ENCODE assay signal across 34 mouse cellular contexts in genomic region chr16:33297493-33297892, GRCm38 (mm10).
"Had no signal": no experiment of that assay in that cellular context is flagged by ENCODE, and none has a peak within 500 bp of the region (broad histone marks: within the 10 kb centered on the region; RNA-seq: fewer than 3 reads in every experiment).

No protein-coding gene starts in this region.

- DNase-seq: heart, postnatal 10 days; heart, postnatal 14 days; heart, postnatal 36 days; heart, postnatal 4 days; kidney, adult 11 months; kidney, adult 18-20 months; kidney, adult 2 months; kidney, adult 8-10 months; kidney, adult 9 months; kidney, postnatal 10 days; kidney, postnatal 14 days; kidney, postnatal 25 days; kidney, postnatal 36 days; kidney, postnatal 4 days; layer of hippocampus, adult 9-11 months; layer of hippocampus, postnatal 36 days had no signal

- H3K9me3 ChIP-seq: heart, embryonic 12.5 days; heart, embryonic 15.5 days; hindbrain, embryonic 12.5 days; hindbrain, embryonic 13.5 days; hindbrain, embryonic 15.5 days; intestine, embryonic 15.5 days; kidney, embryonic 15.5 days had no signal

- H3K9ac ChIP-seq: heart, embryonic 12.5 days; heart, embryonic 13.5 days; heart, embryonic 15.5 days; hindbrain, embryonic 12.5 days; hindbrain, embryonic 13.5 days; hindbrain, embryonic 14.5 days; hindbrain, embryonic 15.5 days; intestine, embryonic 15.5 days; kidney, embryonic 15.5 days had no signal

- H3K4me3 ChIP-seq: heart, embryonic 12.5 days; heart, embryonic 13.5 days; heart, embryonic 15.5 days; hindbrain, embryonic 10.5 days; hindbrain, embryonic 12.5 days; hindbrain, embryonic 13.5 days; hindbrain, embryonic 15.5 days; intestine, embryonic 15.5 days; kidney, embryonic 15.5 days; layer of hippocampus, adult 2 months; left cerebral cortex, adult 2 months had no signal

- H3K4me1 ChIP-seq: heart, embryonic 12.5 days; heart, embryonic 13.5 days; heart, embryonic 15.5 days; hindbrain, embryonic 10.5 days; hindbrain, embryonic 12.5 days; hindbrain, embryonic 13.5 days; hindbrain, embryonic 15.5 days; intestine, embryonic 15.5 days; kidney, embryonic 15.5 days had no signal

- ATAC-seq: hindbrain, embryonic 16.5 days; hindbrain, postnatal 0 days; inflammation-experienced regulatory T-cells, adult 6 months; intestine, embryonic 15.5 days; intestine, embryonic 16.5 days; intestine, postnatal 0 days had no signal

- H3K27ac ChIP-seq: heart, embryonic 13.5 days; heart, embryonic 15.5 days; hindbrain, embryonic 10.5 days; hindbrain, embryonic 12.5 days; hindbrain, embryonic 13.5 days; hindbrain, embryonic 14.5 days; hindbrain, embryonic 15.5 days; hindbrain, postnatal 0 days; intestine, embryonic 15.5 days; kidney, embryonic 15.5 days; kidney, postnatal 0 days; layer of hippocampus, adult 2 months had no signal

- H3K27me3 ChIP-seq: heart, embryonic 12.5 days; heart, embryonic 13.5 days; heart, embryonic 15.5 days; hindbrain, embryonic 12.5 days; hindbrain, embryonic 13.5 days; hindbrain, embryonic 15.5 days; intestine, embryonic 15.5 days; kidney, embryonic 15.5 days had no signal

- H3K4me2 ChIP-seq: heart, embryonic 12.5 days; heart, embryonic 13.5 days; heart, embryonic 15.5 days; hindbrain, embryonic 12.5 days; hindbrain, embryonic 13.5 days; hindbrain, embryonic 14.5 days; hindbrain, embryonic 15.5 days; intestine, embryonic 15.5 days; kidney, embryonic 15.5 days had no signal
